Mouse (Mus musculus) limb, embryonic 10.5 days (tissue): ENCODE measurements around the gene Morn5. TPM values are rescaled to one million over a fixed set of nuclear protein-coding genes. Genes with fewer than 3 reads are reported as not detected.

ENCODE experiments used
- DNase-seq: peaks from one replicate; pipeline ENCODE4 v3.0.0-alpha.2; 2017; ENCODE audit warnings: low spot score
- H3K27ac ChIP-seq: fragments of 300-500 bp; sonication (generic); 2 replicates; pipeline ENCODE4 v1.5.1; 2016; ENCODE audit warnings: mild to moderate bottlenecking
- H3K27me3 ChIP-seq: fragments of 300-500 bp; sonication (generic); 2 replicates; pipeline ENCODE4 v1.6.1; 2016; ENCODE audit warnings: low read depth, mild to moderate bottlenecking; ENCODE audit not compliant: poor library complexity, severe bottlenecking
- H3K36me3 ChIP-seq: fragments of 300-500 bp; sonication (generic); 2 replicates; pipeline ENCODE4 v1.6.1; 2016; ENCODE audit warnings: mild to moderate bottlenecking, moderate library complexity
- H3K4me1 ChIP-seq: fragments of 300-500 bp; sonication (generic); 2 replicates; pipeline ENCODE4 v1.6.1; 2016
- H3K4me3 ChIP-seq: fragments of 300-500 bp; sonication (generic); 2 replicates; pipeline ENCODE4 v1.5.1; 2016; ENCODE audit warnings: mild to moderate bottlenecking, moderate library complexity
- H3K9me3 ChIP-seq: fragments of 300-500 bp; sonication (generic); replicated peaks from 2 replicates; pipeline ENCODE4 v1.6.1; 2016; ENCODE audit warnings: mild to moderate bottlenecking
- WGBS: fragments of 180-500 bp; shearing (Covaris S2); methylation state at CpG from one replicate; pipeline ENCODE4 v1.1.7; 2016; 5-methylcytosine and 5-hydroxymethylcytosine counted together
- polyA plus RNA-seq: library from polyadenylated mRNA; unstranded; fragments of >200 nt; fragmentation: Nextera tagmentation; extraction: Ambion mirVana; gene quantifications from 2 replicates; pipeline ENCODE4 v1.2.1, GENCODE M21; 2016

The Morn5 gene
- 0.35 TPM in 1 of 2 replicates, not detected in the other for polyA plus RNA-seq

- H3K27me3 ChIP-seq, result no peaks in the 10 kb centered on the region
- H3K27ac ChIP-seq, result peak within 1 kb of the TSS; percentile 89
- H3K4me3 ChIP-seq, result peak within 1 kb of the TSS; percentile 84
- peaks cover 15% of the 10 kb centered on the region for H3K4me1 ChIP-seq
- WGBS, result 2% methylated on average over 44 of the region's 44 CpGs
- peak; percentile 100 for DNase-seq
- no peaks in the 10 kb centered on the region for H3K9me3 ChIP-seq
- peaks cover 10% of the 10 kb centered on the region for H3K36me3 ChIP-seq
Measured at GRCm38 (mm10) chr2:36048748-36049566, at the start of gene Morn5, which contains the start of gene Ndufa8. Gene Morn5, plus strand, starts transcription at chr2:36049458. Gene Ndufa8, minus strand, starts transcription at chr2:36049406.

GRCm38 (mm10) chr2:36000390-36000789 is 48.9 kb upstream of the Morn5 start:
- Histone ChIP-seq H3K4me1 (peaks cover 4% of the 10 kb centered on the region; the same call in 1 of the 2 replicates), H3K27me3 (peaks cover 24% of the 10 kb centered on the region), H3K9me3 (no peaks in the 10 kb centered on the region), H3K27ac (no peak overlapping the region), H3K4me3 (no peak overlapping the region), H3K36me3 (no peaks in the 10 kb centered on the region)
- 71% methylated on average over 1 of the region's 1 CpGs for WGBS
- DNase-seq, result no peak

GRCm38 (mm10) chr2:36002188-36002587 is 47.1 kb upstream of the Morn5 start:
- no peak for DNase-seq
- H3K27me3 ChIP-seq, result peaks cover 24% of the 10 kb centered on the region
- peaks cover 4% of the 10 kb centered on the region; the same call in 1 of the 2 replicates for H3K4me1 ChIP-seq
- H3K36me3 ChIP-seq, result no peaks in the 10 kb centered on the region
- H3K27ac ChIP-seq, result no peak overlapping the region
- no peak overlapping the region for H3K4me3 ChIP-seq
- no peaks in the 10 kb centered on the region for H3K9me3 ChIP-seq
- WGBS, result 55% methylated on average over 6 of the region's 6 CpGs

GRCm38 (mm10) chr2:36008071-36008470 is 41.2 kb upstream of the Morn5 start:
- Histone ChIP-seq H3K36me3 (no peaks in the 10 kb centered on the region), H3K27me3 (peaks cover 52% of the 10 kb centered on the region), H3K27ac (no peak overlapping the region), H3K4me1 (peaks cover 16% of the 10 kb centered on the region), H3K9me3 (no peaks in the 10 kb centered on the region), H3K4me3 (no peak overlapping the region)
- peak; percentile 68 for DNase-seq
- 38% methylated on average over 1 of the region's 1 CpGs for WGBS

- 25% methylated on average over 4 of the region's 4 CpGs for WGBS
- H3K27me3 ChIP-seq, result peaks cover 45% of the 10 kb centered on the region
- peaks cover 13% of the 10 kb centered on the region for H3K4me1 ChIP-seq
- no peaks in the 10 kb centered on the region for H3K9me3 ChIP-seq
- no peaks in the 10 kb centered on the region for H3K36me3 ChIP-seq
- no peak overlapping the region for H3K27ac ChIP-seq
- peak; percentile 85 for DNase-seq
- H3K4me3 ChIP-seq, result no peak overlapping the region
Measured at GRCm38 (mm10) chr2:36009386-36009785, 39.9 kb upstream of the Morn5 start.

GRCm38 (mm10) chr2:36010579-36010978 is 38.7 kb upstream of the Morn5 start:
- no peak for DNase-seq
- Histone ChIP-seq H3K4me3 (peak overlapping the region; percentile 62; the same call in 1 of the 2 replicates), H3K36me3 (no peaks in the 10 kb centered on the region), H3K9me3 (no peaks in the 10 kb centered on the region), H3K4me1 (peaks cover 12% of the 10 kb centered on the region), H3K27me3 (peaks cover 41% of the 10 kb centered on the region), H3K27ac (no peak overlapping the region)
- WGBS, result 39% methylated on average over 8 of the region's 8 CpGs

GRCm38 (mm10) chr2:36011331-36011825 is 37.9 kb upstream of the Morn5 start:
- H3K9me3 ChIP-seq, result no peaks in the 10 kb centered on the region
- WGBS, result under 1% methylated on average over 44 of the region's 44 CpGs
- H3K4me1 ChIP-seq, result peaks cover 12% of the 10 kb centered on the region
- peak overlapping the region; percentile 62 for H3K4me3 ChIP-seq
- DNase-seq, result peak; percentile 60
- peak overlapping the region; percentile 74 for H3K27ac ChIP-seq
- peaks cover 41% of the 10 kb centered on the region for H3K27me3 ChIP-seq
- H3K36me3 ChIP-seq, result no peaks in the 10 kb centered on the region

GRCm38 (mm10) chr2:36013010-36013409 is 36.2 kb upstream of the Morn5 start:
- Histone ChIP-seq H3K27me3 (peaks cover 41% of the 10 kb centered on the region), H3K4me1 (peaks cover 12% of the 10 kb centered on the region), H3K27ac (no peak overlapping the region), H3K4me3 (no peak overlapping the region), H3K9me3 (no peaks in the 10 kb centered on the region), H3K36me3 (no peaks in the 10 kb centered on the region)
- 64% methylated on average over 12 of the region's 12 CpGs for WGBS
- DNase-seq, result no peak

GRCm38 (mm10) chr2:36021385-36022159 is 27.7 kb upstream of the Morn5 start:
- no peaks in the 10 kb centered on the region for H3K9me3 ChIP-seq
- peak; percentile 87 for DNase-seq
- WGBS, result 11% methylated on average over 32 of the region's 32 CpGs
- no peaks in the 10 kb centered on the region for H3K36me3 ChIP-seq
- H3K27ac ChIP-seq, result peak overlapping the region; percentile 46; the same call in 1 of the 2 replicates
- H3K4me3 ChIP-seq, result peak overlapping the region; percentile 48
- H3K4me1 ChIP-seq, result peaks cover 8% of the 10 kb centered on the region
- H3K27me3 ChIP-seq, result peaks cover 27% of the 10 kb centered on the region; the same call in 1 of the 2 replicates

GRCm38 (mm10) chr2:36023291-36023690 is 26.0 kb upstream of the Morn5 start:
- no peak for DNase-seq
- H3K4me3 ChIP-seq, result no peak overlapping the region
- H3K9me3 ChIP-seq, result no peaks in the 10 kb centered on the region
- H3K27ac ChIP-seq, result no peak overlapping the region
- H3K27me3 ChIP-seq, result peaks cover 27% of the 10 kb centered on the region; the same call in 1 of the 2 replicates
- peaks cover 8% of the 10 kb centered on the region for H3K4me1 ChIP-seq
- no peaks in the 10 kb centered on the region for H3K36me3 ChIP-seq
- 61% methylated on average over 3 of the region's 3 CpGs for WGBS

- H3K27ac ChIP-seq, result no peak overlapping the region
- H3K27me3 ChIP-seq, result no peaks in the 10 kb centered on the region
- peaks cover 12% of the 10 kb centered on the region for H3K4me1 ChIP-seq
- DNase-seq, result no peak
- peaks cover 30% of the 10 kb centered on the region for H3K36me3 ChIP-seq
- H3K4me3 ChIP-seq, result no peak overlapping the region
- WGBS, result 89% methylated on average over 7 of the region's 7 CpGs
- no peaks in the 10 kb centered on the region for H3K9me3 ChIP-seq
Measured at GRCm38 (mm10) chr2:36032884-36033283, 16.4 kb upstream of the Morn5 start.

GRCm38 (mm10) chr2:36033966-36034365 is 15.3 kb upstream of the Morn5 start:
- H3K36me3 ChIP-seq, result peaks cover 41% of the 10 kb centered on the region
- peaks cover 12% of the 10 kb centered on the region for H3K4me1 ChIP-seq
- no peaks in the 10 kb centered on the region for H3K27me3 ChIP-seq
- no peaks in the 10 kb centered on the region for H3K9me3 ChIP-seq
- no peak for DNase-seq
- 73% methylated on average over 7 of the region's 7 CpGs for WGBS
- no peak overlapping the region for H3K27ac ChIP-seq
- no peak overlapping the region for H3K4me3 ChIP-seq
